Mouse (Mus musculus) regulatory T cell (primary cell): ENCODE data around the gene Ppp6r3.
"Not testable (repeated sequence)": the region's sequence is repeated elsewhere in the genome, so short reads cannot be mapped to it uniquely, and the experiment has no call there.

ENCODE experiments used
- in situ Hi-C: fragments of 300-600 bp; cut with MboI, MseI; formaldehyde crosslinking; loops from one replicate; pipeline ENCODE4 v1.15.1; 2025; ENCODE audit warnings: high pct_unique_total_duplicates

Gene Ppp6r3

GRCm38 (mm10) chr19:3576451-3577264 is 1.1 kb upstream of the Ppp6r3 start:
- in situ Hi-C loops = no loop called here

GRCm38 (mm10) chr19:3575276-3575631 is 295 bp downstream of the Ppp6r3 start:
- in situ Hi-C loops = no loop called here

- in situ Hi-C loops = loop anchor here (5.0 kb wide), 1 partner anchor 247 kb away; no protein-coding TSS in a partner anchor
Measured at GRCm38 (mm10) chr19:3574593-3575094, 905 bp downstream of the Ppp6r3 start.

GRCm38 (mm10) chr19:3564309-3564708 is 11.2 kb downstream of the Ppp6r3 start:
- in situ Hi-C loops = no loop called here

GRCm38 (mm10) chr19:3562752-3563151 is 12.8 kb downstream of the Ppp6r3 start:
- in situ Hi-C loops = no loop called here

- in situ Hi-C loops = no loop called here
Measured at GRCm38 (mm10) chr19:3562298-3562697, 13.3 kb downstream of the Ppp6r3 start.

- in situ Hi-C loops = loop anchor here (5.0 kb wide), 1 partner anchor 856 kb away; no protein-coding TSS in a partner anchor
Measured at GRCm38 (mm10) chr19:3556169-3556827, 19.3 kb downstream of the Ppp6r3 start.

- in situ Hi-C loops = loop anchor here (5.0 kb wide), 1 partner anchor 858 kb away; no protein-coding TSS in a partner anchor
Measured at GRCm38 (mm10) chr19:3554785-3555184, 20.8 kb downstream of the Ppp6r3 start.

- in situ Hi-C loops = no loop called here
Measured at GRCm38 (mm10) chr19:3551573-3552159, 23.9 kb downstream of the Ppp6r3 start.

- in situ Hi-C loops = no loop called here
Measured at GRCm38 (mm10) chr19:3550101-3550500, 25.4 kb downstream of the Ppp6r3 start.

GRCm38 (mm10) chr19:3549263-3549662 is 26.3 kb downstream of the Ppp6r3 start:
- in situ Hi-C loops = no loop called here

- in situ Hi-C loops = no loop called here
Measured at GRCm38 (mm10) chr19:3548311-3548710, 27.2 kb downstream of the Ppp6r3 start.

- in situ Hi-C loops = no loop called here
Measured at GRCm38 (mm10) chr19:3544995-3545394, 30.6 kb downstream of the Ppp6r3 start.

- in situ Hi-C loops = no loop called here
Measured at GRCm38 (mm10) chr19:3542591-3542990, 33.0 kb downstream of the Ppp6r3 start.

GRCm38 (mm10) chr19:3540997-3541396 is 34.6 kb downstream of the Ppp6r3 start:
- in situ Hi-C loops = no loop called here

- in situ Hi-C loops = no loop called here
Measured at GRCm38 (mm10) chr19:3540254-3540653, 35.3 kb downstream of the Ppp6r3 start.

GRCm38 (mm10) chr19:3539456-3539855 is 36.1 kb downstream of the Ppp6r3 start:
- in situ Hi-C loops = no loop called here

GRCm38 (mm10) chr19:3537658-3538057 is 37.9 kb downstream of the Ppp6r3 start:
- in situ Hi-C loops = no loop called here

GRCm38 (mm10) chr19:3534945-3535344 is 40.6 kb downstream of the Ppp6r3 start:
- in situ Hi-C loops = no loop called here

GRCm38 (mm10) chr19:3533266-3533966 is 42.1 kb downstream of the Ppp6r3 start:
- in situ Hi-C loops = not testable (repeated sequence)

- in situ Hi-C loops = no loop called here
Measured at GRCm38 (mm10) chr19:3532717-3533260, 42.8 kb downstream of the Ppp6r3 start.
